Mouse (Mus musculus) inflammation-experienced regulatory T-cells, adult 6 months (primary cell): ENCODE results near the gene Nradd. TPM values are rescaled to one million over a fixed set of nuclear protein-coding genes. Genes with fewer than 3 reads are reported as not detected.

Experiments
- ATAC-seq: one replicate; pipeline ENCODE4 v1.8.0; 2017
- polyA plus RNA-seq, 3 experiments: library from polyadenylated mRNA; unstranded; fragments of 100-300 nt; shearing (Covaris generic); gene quantifications; one replicate each; pipeline ENCODE4 v1.2.1; 2017

Gene Nradd
- polyA plus RNA-seq, 3 experiments from 2014 or later: 2.4 to 6.2 (median 3.8) TPM

DNA sequence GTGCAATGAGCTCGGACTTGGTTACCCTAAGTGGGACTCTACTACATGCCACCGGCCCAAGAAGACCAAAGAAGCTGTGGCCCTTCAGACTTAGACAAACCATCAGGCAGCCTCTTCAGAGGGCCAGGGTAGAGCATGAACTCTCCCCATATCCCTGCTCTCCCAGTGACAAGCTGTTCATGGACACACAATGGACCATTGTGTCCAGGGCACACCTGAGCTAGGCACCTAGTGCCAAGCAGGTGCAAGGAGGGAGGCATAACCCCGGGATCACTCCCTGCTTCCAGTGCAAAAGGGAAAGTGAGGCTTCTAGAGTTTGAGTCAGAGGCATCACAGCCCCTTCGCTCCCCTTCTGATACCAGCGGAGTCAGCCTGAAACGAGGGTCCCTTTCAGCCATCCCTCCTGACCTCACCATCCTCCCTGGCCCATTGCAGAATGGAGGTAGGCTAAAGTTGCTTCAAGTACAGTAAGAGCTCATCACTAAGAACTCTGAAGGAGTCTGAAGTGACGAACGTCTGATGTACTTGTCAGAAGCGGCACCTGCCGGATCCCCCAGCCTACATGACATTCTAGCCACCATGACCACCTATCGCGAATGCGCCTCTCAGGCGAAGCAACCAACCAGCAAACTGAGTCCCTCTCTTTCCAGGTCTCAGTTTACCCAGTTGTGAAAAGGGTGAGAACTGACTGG lies 28.9 kb upstream of the Nradd start:
- no peak for ATAC-seq

DNA sequence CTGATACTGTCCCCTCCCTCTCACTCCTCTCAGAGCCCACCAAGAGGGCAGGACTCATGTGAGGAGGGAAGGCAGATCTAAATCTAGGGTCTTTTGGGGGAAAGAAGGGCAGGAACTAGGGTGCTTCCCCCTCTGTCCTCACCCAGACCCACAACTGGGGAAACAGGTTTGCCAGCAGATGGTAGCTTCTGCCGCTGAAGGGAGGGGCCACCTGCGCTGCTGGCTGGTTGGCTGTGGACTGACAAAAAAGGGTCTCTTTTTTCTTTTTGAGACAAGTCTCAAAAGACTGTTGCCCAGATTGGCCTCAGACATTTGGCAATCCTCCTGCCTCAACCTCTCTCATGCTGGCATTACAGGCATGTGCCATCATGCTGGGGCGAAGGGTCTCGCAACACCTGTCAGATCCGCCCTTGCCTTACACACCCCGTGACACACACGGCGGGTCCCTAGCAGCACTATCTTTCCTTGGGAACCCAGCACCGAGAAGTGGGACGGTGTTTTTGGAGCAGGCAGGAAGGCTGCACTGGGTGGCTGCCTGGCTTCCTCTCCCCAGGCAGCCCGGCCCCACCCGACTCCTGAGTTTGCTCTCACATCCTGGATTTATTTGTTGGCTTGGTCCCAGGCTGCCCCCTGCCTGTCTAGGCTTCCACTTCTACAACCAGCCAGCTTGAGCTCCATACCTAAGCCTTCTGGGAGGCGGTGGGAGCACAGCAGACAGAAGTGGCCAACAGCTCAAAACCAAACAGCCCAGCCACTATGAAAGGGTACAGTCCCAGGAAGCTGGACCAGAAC lies 27.9 kb upstream of the Nradd start:
- ATAC-seq: no peak

- ATAC-seq: no peak
Observed at GRCm38 (mm10) chr9:110649775-110650174, 25.5 kb upstream of the Nradd start.

DNA sequence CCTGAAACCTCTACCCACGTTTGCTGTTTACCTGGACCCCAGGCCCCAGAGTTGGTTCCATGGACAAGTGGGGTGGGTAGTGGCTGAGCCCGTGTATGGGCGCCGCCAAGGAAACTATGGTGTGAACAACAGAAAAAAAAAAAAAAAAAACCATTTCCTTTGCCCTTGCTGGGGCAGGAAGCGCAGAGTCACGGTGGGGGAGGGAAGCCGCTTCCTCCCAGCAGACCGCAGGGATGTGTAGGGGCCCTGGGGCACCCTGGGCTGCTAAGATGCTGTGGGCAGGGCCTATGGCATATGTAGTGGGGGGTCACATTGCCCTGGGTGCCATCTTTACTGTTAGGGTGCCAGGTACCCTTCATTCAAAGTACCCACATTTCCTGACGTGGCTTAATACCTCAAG lies 21.0 kb upstream of the Nradd start:
- ATAC-seq: peak; percentile 96

DNA sequence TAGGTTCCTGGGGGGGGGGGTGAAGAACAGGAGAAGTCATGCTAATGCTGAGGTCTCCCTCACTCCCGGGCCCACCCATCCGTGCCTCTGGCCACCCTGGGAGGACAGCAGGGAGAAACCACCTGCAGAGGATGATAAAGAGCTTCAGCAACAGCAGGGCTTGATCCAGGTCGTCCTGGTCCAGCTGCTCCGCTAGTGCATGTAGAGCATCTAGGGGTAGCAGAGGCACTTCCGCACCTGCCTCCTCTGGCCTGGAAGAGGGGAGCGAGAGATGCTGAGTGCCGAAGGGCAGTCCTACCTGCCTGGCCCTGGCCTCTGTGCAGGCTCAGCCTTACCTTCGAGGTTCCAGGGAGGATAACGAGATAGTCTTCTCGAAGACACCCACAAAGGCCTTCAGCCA lies 20.0 kb upstream of the Nradd start:
- no peak for ATAC-seq

GRCm38 (mm10) chr9:110643787-110644186 lies 19.5 kb upstream of the Nradd start:
- ATAC-seq: no peak

- ATAC-seq: no peak
Observed at GRCm38 (mm10) chr9:110642812-110643524, 18.7 kb upstream of the Nradd start.

DNA sequence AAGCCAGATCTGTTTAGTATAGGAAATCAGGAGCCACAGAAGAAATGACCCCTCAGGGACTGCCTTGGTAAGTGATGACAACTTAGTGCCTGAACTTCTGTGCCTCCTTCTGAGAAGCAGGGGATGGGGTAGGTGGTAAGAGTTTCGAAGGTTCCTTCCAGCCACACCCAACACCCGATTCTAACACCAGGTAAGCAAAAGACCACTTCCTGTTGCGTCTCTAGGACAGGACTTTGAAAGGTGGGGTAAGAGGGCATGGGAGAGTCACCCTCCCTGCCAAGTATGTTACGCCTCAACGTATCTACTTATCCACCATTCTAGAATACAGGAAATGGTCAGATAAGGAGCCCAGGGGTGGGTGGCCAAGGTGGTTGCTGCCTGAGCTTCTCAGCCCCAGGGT lies 16.8 kb upstream of the Nradd start:
- ATAC-seq: no peak

DNA sequence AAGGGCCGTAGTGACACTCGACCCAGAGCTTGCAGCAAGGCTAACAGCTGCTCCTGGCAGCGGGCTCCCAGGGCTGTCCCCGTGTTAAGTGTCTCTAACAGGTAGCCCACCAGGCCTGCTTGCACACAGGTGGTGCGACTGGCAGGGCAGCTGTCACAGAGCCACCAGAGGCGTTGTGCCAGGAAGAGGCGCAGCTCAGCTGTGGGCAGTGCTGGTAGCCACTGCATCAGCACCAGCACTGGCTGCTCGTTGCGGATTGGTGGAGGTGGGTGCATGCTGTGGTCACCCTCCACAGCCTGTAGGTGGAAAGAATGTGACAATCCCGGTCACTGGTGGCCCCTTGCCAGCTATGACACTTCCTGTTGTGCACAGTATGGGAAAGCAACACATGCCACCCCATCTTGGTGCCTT lies 14.4 kb upstream of the Nradd start:
- no peak for ATAC-seq

GRCm38 (mm10) chr9:110635225-110635624 lies 11.0 kb upstream of the Nradd start:
- peak; percentile 64 for ATAC-seq

- no peak for ATAC-seq
Observed at GRCm38 (mm10) chr9:110633882-110634281, 9.6 kb upstream of the Nradd start.

DNA sequence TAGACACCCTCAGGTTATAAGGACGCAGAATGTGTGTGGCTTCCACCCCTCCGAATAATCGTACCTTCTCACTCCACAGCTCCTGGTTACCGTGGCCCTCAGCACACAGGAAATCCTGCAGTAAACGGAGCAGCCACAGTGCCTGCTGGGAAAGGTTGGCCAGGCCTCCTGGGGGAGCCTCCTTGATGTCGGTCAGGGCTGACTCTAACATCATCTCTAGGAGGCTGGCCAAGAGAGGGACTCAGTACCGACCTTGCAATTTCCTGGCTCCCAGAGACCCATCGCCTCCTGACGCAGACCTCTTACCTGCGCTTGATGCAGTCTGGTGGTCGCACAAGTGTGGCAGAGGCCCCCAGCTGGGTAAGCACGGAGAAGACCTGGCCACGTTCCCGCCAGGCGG lies 8.4 kb upstream of the Nradd start:
- no peak for ATAC-seq

DNA sequence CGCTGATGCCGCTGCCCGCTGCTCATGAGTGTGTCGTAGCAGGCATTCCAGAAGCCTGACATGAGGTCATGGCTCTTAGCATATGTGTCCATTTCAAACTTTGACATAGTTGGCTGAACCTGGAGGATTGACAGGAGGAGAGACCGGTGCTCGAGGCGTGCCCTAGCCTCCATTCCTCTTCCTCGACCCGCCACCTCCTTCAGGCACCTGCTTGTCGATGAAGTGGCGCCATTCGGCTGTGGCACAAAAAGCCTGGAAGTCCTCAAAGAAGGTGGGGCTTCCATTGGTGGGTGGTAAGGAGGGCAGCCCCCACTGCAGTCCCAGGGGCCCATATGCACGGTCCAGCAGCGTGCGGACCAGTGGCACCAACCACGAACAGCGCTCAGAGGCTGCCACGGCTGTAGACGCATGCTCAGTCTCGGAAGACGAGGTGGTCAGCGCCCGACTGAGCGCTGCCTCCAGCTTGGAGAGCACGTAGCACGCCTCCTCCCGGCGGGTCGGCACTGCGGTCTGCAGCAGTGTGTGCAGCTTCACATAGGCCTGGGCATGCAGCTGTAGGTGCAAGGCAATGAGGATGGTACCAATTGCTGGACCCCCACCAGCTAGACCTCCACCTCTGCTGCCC lies 7.5 kb upstream of the Nradd start:
- ATAC-seq: no peak

DNA sequence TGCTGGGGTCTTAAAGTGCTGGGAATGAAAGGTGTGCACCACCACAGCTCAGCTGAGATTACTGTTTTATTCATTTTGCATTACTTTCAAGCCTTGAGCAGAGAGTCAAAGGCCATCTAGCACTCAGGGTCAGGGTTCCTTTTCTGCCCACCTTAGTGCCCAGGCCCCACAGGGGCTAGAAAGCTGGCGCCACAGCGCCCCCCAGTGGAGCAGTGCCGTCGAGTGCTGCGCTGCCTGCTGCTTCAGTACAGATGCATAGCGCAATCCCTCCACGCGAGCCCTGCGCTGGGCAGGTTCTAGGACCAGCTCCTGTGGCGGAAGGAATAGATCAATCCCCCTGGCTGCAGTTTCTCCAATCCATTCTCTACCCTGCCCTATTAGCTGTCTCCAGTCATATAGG lies 6.9 kb upstream of the Nradd start:
- no peak for ATAC-seq

- no peak for ATAC-seq
Observed at GRCm38 (mm10) chr9:110630171-110630570, 5.9 kb upstream of the Nradd start.

DNA sequence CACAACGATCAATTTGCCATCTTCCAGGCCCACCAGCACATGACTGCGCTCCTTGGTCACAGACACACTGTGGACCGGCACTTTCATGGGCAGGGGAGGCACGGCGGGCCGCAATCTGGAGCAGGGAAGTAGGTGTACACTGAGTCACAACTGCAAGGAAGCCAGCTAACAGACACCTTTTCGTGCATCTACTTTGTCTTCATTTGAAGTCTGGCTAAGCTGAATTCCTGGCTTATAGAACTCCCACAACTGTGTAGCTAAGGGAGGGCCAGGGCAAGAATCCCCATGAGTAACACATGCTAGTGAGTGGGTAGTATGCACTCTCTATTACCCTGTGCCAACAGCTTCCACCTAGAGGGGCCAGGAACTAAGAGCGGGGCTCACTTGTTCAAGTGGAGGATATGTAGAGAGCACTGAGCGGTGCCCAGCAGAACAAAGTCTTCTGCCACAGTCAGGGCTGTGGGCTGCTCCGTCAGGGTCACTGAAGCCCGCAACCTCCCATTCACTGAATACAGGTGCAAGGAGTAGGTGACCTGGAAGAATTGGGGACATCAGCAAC lies 1.2 kb upstream of the Nradd start:
- ATAC-seq: no peak

GRCm38 (mm10) chr9:110623416-110624195 lies 646 bp downstream of the Nradd start:
- no peak for ATAC-seq

DNA sequence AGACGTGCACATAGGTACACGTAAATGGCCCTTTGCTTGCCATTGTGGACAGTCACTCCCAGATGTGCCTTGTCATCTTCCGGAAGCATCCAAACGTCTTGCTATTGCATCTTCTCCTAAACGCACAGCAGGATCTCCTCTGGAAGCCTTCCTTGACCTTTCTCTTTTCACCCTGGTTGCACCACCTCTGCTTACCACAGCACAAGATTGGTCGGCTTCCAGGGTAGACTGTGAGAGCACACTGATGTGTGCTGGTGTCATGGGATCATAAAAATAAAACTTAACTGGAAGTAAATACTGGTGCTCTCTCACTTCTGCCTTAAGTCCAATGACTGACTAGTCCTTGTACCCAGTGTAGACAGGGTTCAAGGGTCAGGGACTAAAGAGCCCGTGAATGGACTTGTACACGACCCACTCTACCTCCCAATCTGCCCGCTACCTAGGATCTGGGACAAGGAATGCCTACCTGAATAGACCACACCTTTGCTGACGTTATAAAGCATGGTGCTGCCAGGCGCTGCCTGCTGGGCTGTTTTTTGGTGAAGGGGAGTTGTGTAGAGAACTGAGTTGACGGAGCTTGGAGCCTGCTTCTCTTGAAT lies 1.5 kb downstream of the Nradd start:
- no peak for ATAC-seq

GRCm38 (mm10) chr9:110620685-110621084 lies 3.6 kb downstream of the Nradd start:
- ATAC-seq: no peak

DNA sequence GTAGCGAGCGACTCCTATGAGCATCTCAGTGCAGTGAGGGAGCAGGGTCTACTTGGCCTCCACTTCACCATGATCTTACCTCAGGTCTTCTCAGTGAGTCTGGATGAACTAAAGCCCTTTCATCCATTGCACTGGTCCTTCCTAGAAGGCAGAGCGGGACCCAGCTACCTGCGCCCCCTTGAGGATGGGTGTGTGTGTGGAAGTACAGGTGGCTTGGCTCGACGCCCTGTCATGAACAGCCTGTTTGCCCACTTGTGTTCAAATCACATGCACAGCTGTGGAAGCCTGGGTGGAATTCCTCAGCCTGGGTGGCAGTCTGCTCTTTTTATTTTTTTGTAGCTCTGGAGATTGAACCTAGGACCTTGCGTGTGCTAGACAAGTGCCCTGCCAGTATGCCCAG lies 4.1 kb downstream of the Nradd start:
- ATAC-seq: no peak

DNA sequence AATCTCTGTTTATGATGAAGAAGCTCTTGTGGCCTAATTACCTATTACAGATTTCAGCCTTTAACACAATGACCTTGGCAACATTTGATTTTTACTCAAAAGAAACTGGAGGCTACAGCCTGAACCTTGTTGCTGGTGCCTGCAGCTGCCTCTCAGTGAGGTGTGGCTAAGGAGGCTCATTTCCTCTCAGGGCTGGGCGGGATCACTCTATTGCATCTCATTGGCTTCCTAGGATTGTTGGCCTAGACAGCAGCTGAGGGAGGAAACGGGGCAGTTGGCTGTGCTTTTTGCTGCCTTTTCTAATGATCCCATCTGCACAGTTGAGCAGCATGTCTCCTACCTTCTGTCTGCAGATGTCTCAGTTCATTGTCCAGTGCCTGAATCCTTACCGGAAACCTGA lies 7.2 kb downstream of the Nradd start:
- ATAC-seq: no peak

- no peak for ATAC-seq
Observed at GRCm38 (mm10) chr9:110611471-110611870, 12.8 kb downstream of the Nradd start.
